In genomic region chr14:48130021-48130420, GRCm38 (mm10) we compare ENCODE assay signal across 13 mouse cellular contexts.
"Had no signal": no experiment of that assay in that cellular context is flagged by ENCODE, and none has a peak within 500 bp of the region (broad histone marks: within the 10 kb centered on the region; RNA-seq: fewer than 3 reads in every experiment).

No protein-coding gene starts in this region.

- H3K4me1 ChIP-seq: megakaryocyte, embryonic 14.5 days had no signal

- H3K9ac ChIP-seq: limb, embryonic 13.5 days; liver, embryonic 14.5 days; midbrain, embryonic 12.5 days; neural tube, embryonic 13.5 days had no signal

- DNase-seq: kidney, postnatal 10 days; left cerebral cortex, postnatal 4 days; lung, adult 18-20 months; lung, postnatal 4 days; right cerebral cortex, postnatal 14 days; thymus, adult 18-20 months; thymus, postnatal 14 days had no signal

- H3K27ac ChIP-seq: limb, embryonic 13.5 days; liver, embryonic 14.5 days; midbrain, embryonic 12.5 days had no signal

- H3K4me2 ChIP-seq: limb, embryonic 13.5 days; midbrain, embryonic 12.5 days; neural tube, embryonic 13.5 days had no signal

- ATAC-seq: midbrain, embryonic 16.5 days had no signal

- H3K27me3 ChIP-seq: limb, embryonic 13.5 days; neural tube, embryonic 13.5 days had no signal

- H3K4me3 ChIP-seq: limb, embryonic 13.5 days; megakaryocyte, embryonic 14.5 days; midbrain, embryonic 12.5 days; neural tube, embryonic 13.5 days had no signal

- H3K9me3 ChIP-seq: limb, embryonic 13.5 days; megakaryocyte, embryonic 14.5 days; midbrain, embryonic 12.5 days; neural tube, embryonic 13.5 days had no signal

- H3K36me3 ChIP-seq: limb, embryonic 13.5 days; neural tube, embryonic 13.5 days had no signal
